Mouse (Mus musculus) ES-Bruce4 (cell line): ENCODE measurements around the gene Ica1.

Experiments used
- CTCF ChIP-seq: IDR thresholded peaks from one replicate; pipeline ENCODE4 v1.8.1; 2011; ENCODE audit warnings: low read depth, low read length
- EP300 ChIP-seq: IDR thresholded peaks from 2 replicates; pipeline ENCODE4 v1.6.1; 2011; ENCODE audit warnings: low read depth, low read length; ENCODE audit not compliant: insufficient read depth
- POLR2A ChIP-seq: IDR thresholded peaks from one replicate; pipeline ENCODE4 v1.8.1; 2011; ENCODE audit warnings: low read length; ENCODE audit not compliant: insufficient read depth

DNA sequence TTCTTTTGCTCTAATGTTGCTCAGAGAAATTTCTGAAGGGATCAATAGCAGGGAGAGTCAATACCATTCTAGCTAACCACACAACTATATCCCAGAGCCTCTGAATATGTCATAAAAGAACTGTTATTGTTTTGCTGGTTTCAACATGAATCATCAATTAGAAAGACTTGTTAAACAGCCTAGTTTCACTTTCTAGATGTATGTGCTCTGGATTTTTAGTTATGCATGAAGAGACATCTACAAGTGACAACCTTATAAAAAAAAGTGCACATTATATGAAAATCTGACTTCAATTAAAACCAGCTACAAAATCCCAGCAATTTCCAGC, 41.8 kb downstream of the Ica1 start:
- TF ChIP-seq POLR2A (no peak), CTCF (no peak), EP300 (no peak)
